Mouse (Mus musculus): ENCODE measurements around the gene Qpctl. TPM values are rescaled to one million over a fixed set of nuclear protein-coding genes. Genes with fewer than 3 reads are reported as not detected.

The Qpctl gene
- total and polyA plus RNA-seq, 3 experiments: 3.1 to 6.5 TPM; not detected in 1

DNA sequence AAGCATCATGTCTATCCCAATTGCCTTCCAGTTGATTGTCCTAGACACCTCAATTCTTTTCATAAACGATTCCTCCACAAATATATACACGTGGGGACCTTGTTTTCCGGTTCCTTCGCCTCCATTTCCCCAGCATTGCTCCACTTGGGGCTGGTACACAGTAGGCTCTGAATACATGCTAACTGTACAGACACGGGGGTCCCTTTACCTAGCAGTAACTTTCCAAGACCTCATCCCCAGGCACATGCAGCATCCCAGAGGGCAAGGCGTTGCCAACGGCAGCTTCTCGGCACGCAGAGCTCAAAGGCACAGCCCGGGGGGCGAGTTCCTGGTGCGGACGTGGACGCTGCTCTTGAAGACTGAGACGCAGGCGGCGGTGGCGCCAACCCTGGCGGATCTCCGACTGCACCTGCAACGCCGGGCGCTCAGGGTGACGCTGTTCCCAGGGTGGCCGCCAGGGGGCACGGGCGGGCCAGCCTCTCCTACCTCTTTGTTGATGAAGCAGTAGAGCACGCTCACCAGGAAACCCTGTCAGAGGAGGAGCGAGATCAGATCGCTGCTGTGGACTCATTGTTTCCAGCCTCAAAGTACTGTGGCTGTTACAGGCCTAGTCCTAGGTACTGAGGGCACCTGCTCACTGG lies 8.2 kb upstream of the Qpctl start (continued):
- TF ChIP-seq JUND (IDR thresholded peaks at IDR 0.05; ENCODE audit: low read depth, low read length): no peak
- no peak for TF ChIP-seq GATA1 (IDR thresholded peaks at IDR 0.05; ENCODE audit: low read depth, low read length)
- no peak for TF ChIP-seq MAFK (IDR thresholded peaks at IDR 0.05; ENCODE audit: borderline replicate concordance, low read depth, low read length)

- TF ChIP-seq MAX (IDR thresholded peaks at IDR 0.05; ENCODE audit: low read length) (no peak), CTCF (IDR thresholded peaks at IDR 0.05 in 2 of 3, conservative IDR thresholded peaks at IDR 0.05 in 1 of 3; ENCODE audit: control insufficient read depth in 1 of 3, insufficient read depth in 1 of 3, low read depth in 2 of 3, low read length in 3 of 3, poor library complexity in 1 of 3, severe bottlenecking in 1 of 3) (peak; percentile 43 to 57 (median 48)), POLR2AphosphoS2 (IDR thresholded peaks at IDR 0.05; ENCODE audit: low read length) (no peak), GABPA (IDR thresholded peaks at IDR 0.05; ENCODE audit: low read depth, low read length) (no peak), ZC3H11A (IDR thresholded peaks at IDR 0.05; ENCODE audit: low read depth, low read length) (peak; percentile 19; the same call in 1 of the 2 replicates), POLR2A (IDR thresholded peaks at IDR 0.05; ENCODE audit: control insufficient read depth in 1 of 2, insufficient read depth in 1 of 2, low read depth in 1 of 2, low read length in 2 of 2, poor library complexity in 1 of 2) (no peak), RAD21 (IDR thresholded peaks at IDR 0.05; ENCODE audit: low read depth, low read length) (peak; percentile 39), MAZ (IDR thresholded peaks at IDR 0.05; ENCODE audit: low read depth, low read length) (no peak), POLR2AphosphoS5 (IDR thresholded peaks at IDR 0.05; ENCODE audit: borderline replicate concordance, low read depth, low read length) (no peak), MAFK (IDR thresholded peaks at IDR 0.05; ENCODE audit: borderline replicate concordance, low read depth, low read length) (no peak), TAL1 (IDR thresholded peaks at IDR 0.05; ENCODE audit: low read length) (no peak), UBTF (IDR thresholded peaks at IDR 0.05; ENCODE audit: borderline replicate concordance, insufficient read depth, low read depth, low read length) (no peak), MXI1 (IDR thresholded peaks at IDR 0.05; ENCODE audit: low read depth, low read length) (no peak), TBP (IDR thresholded peaks at IDR 0.05; ENCODE audit: low read depth, low read length) (no peak), ZNF384 (IDR thresholded peaks at IDR 0.05; ENCODE audit: low read depth, low read length) (no peak), NELFE (IDR thresholded peaks at IDR 0.05; ENCODE audit: low read depth, low read length) (no peak), SMC3 (IDR thresholded peaks at IDR 0.05; ENCODE audit: low read depth, low read length) (peak; percentile 15; the same call in 1 of the 2 replicates), JUND (IDR thresholded peaks at IDR 0.05; ENCODE audit: low read depth, low read length) (no peak), E2F4 (IDR thresholded peaks at IDR 0.05; ENCODE audit: borderline replicate concordance, low read depth, low read length) (no peak), ZKSCAN1 (IDR thresholded peaks at IDR 0.05; ENCODE audit: low read depth, low read length) (no peak), USF1 (IDR thresholded peaks at IDR 0.05; ENCODE audit: low read depth, low read length) (no peak), MEF2A (IDR thresholded peaks at IDR 0.05; ENCODE audit: extremely low read depth, insufficient replicate concordance, low read depth, low read length, poor library complexity, severe bottlenecking) (no peak), NRF1 (IDR thresholded peaks at IDR 0.05; ENCODE audit: insufficient read depth, low read depth, low read length, poor library complexity, severe bottlenecking) (no peak), USF2 (IDR thresholded peaks at IDR 0.05; ENCODE audit: borderline replicate concordance in 1 of 2, insufficient read depth in 1 of 2, low read depth in 1 of 2, low read length in 2 of 2) (no peak)
- peak; percentile 49 for DNase-seq (ENCODE audit: low read depth, low spot score)
Measured at GRCm38 (mm10) chr7:19155825-19156475, 6.9 kb upstream of the Qpctl start.

More at GRCm38 (mm10) chr7:19155825-19156475, 6.9 kb upstream of the Qpctl start:
- H3K27ac ChIP-seq (ENCODE audit: control insufficient read depth, low read depth, low read length): no peak overlapping the region
- H3K4me3 ChIP-seq (ENCODE audit: control insufficient read depth in 1 of 2, insufficient read depth in 1 of 2, low read depth in 2 of 2, low read length in 2 of 2): no peak overlapping the region
- peaks cover 0 to 3% of the 10 kb centered on the region in 2 experiments; a peak in 2 of 4 replicates for H3K36me3 ChIP-seq (ENCODE audit: control insufficient read depth in 1 of 2, insufficient read depth in 2 of 2, low read length in 2 of 2)
- H3K27me3 ChIP-seq (ENCODE audit: control insufficient read depth in 1 of 2, insufficient read depth in 2 of 2, low read length in 2 of 2): no peaks in the 10 kb centered on the region
- H3K9me3 ChIP-seq (replicated peaks; ENCODE audit: insufficient read depth, low read length): no peaks in the 10 kb centered on the region
- no peak overlapping the region for H3K9ac ChIP-seq (ENCODE audit: control insufficient read depth, low read depth, low read length, poor library complexity, severe bottlenecking)
- peaks cover 0 to 7% of the 10 kb centered on the region in 2 experiments; a peak in 1 of 4 replicates for H3K4me1 ChIP-seq (ENCODE audit: control insufficient read depth in 1 of 2, insufficient read depth in 2 of 2, low read length in 2 of 2)
- H3K79me2 ChIP-seq (ENCODE audit: control insufficient read depth, insufficient read depth, low read length, poor library complexity): peaks cover under 1% of the 10 kb centered on the region
